Comparison of ENCODE assay signal across 8 mouse cellular contexts in genomic region chr14:108913714-108914263, GRCm38 (mm10). TPM values are rescaled to one million over a fixed set of nuclear protein-coding genes. Genes with fewer than 3 reads are reported as not detected.
DNase-seq lines count a peak whose midpoint lies in the region; ATAC-seq lines count a peak whose summit lies in the region.

Gene Slitrk1 (minus strand): TSS chr14:108914158.

- no peaks in the 10 kb centered on the region for H3K36me3 ChIP-seq in limb, embryonic 11.5 days (ENCODE audit: control insufficient read depth, insufficient read depth, low read length)
- H3K36me3 ChIP-seq in neural tube, embryonic 13.5 days = no peaks in the 10 kb centered on the region

- under 1% methylated on average over 23 of the region's 25 CpGs for WGBS in limb, embryonic 11.5 days
- under 1% methylated on average over 24 of the region's 25 CpGs for WGBS in neural tube, embryonic 13.5 days

- peak within 1 kb of the TSS; percentile 45 for H3K4me2 ChIP-seq in limb, embryonic 11.5 days (ENCODE audit: low read depth, severe bottlenecking)
- peak within 1 kb of the TSS; percentile 92 for H3K4me2 ChIP-seq in neural tube, embryonic 13.5 days

- H3K4me3 ChIP-seq in limb, embryonic 11.5 days (ENCODE audit: low read depth, low read length) = peak within 1 kb of the TSS; percentile 19
- peak within 1 kb of the TSS; percentile 72 for H3K4me3 ChIP-seq in neural tube, embryonic 13.5 days

- no peaks in the 10 kb centered on the region for H3K9me3 ChIP-seq in limb, embryonic 11.5 days (ENCODE audit: control insufficient read depth, low read length)
- no peaks in the 10 kb centered on the region for H3K9me3 ChIP-seq in neural tube, embryonic 13.5 days

- DNase-seq in adrenal gland, postnatal 14 days = peak; percentile 53
- DNase-seq in adrenal gland, adult 2 months = no peak
- peak; percentile 68 to 73 for DNase-seq in cerebellum, postnatal 36 days
- DNase-seq in frontal cortex, postnatal 14 days (ENCODE audit: low spot score in 2 of 2) = peak; percentile 53 to 55
- peak; percentile 11 for DNase-seq in kidney, adult 9 months
- peak; percentile 89 for DNase-seq in limb, embryonic 11.5 days (ENCODE audit: low spot score)
- no peak for DNase-seq in thymus, adult 18-20 months

- peak; percentile 70; the same call in 1 of the 2 replicates for ATAC-seq in limb, embryonic 11.5 days (ENCODE audit: insufficient number of reproducible peaks, low FRiP score, low TSS enrichment, low read depth)
- ATAC-seq in neural tube, embryonic 13.5 days (ENCODE audit: low read depth) = peak; percentile 82

- no peaks in the 10 kb centered on the region; the same call in 1 of the 2 replicates for H3K4me1 ChIP-seq in limb, embryonic 11.5 days (ENCODE audit: control insufficient read depth, insufficient read depth, low read length)
- peaks cover 31% of the 10 kb centered on the region for H3K4me1 ChIP-seq in neural tube, embryonic 13.5 days (replicated peaks)

- H3K27me3 ChIP-seq in limb, embryonic 11.5 days (ENCODE audit: control insufficient read depth, insufficient read depth, low read length) = peaks cover 34% of the 10 kb centered on the region
- H3K27me3 ChIP-seq in neural tube, embryonic 13.5 days = no peaks in the 10 kb centered on the region

- no peak within 1 kb of the TSS for H3K27ac ChIP-seq in limb, embryonic 11.5 days (replicated peaks; ENCODE audit: low read depth, low read length)
- H3K27ac ChIP-seq in neural tube, embryonic 13.5 days (replicated peaks) = peak within 1 kb of the TSS; percentile 96

- no peak within 1 kb of the TSS for H3K9ac ChIP-seq in limb, embryonic 11.5 days (ENCODE audit: low read length)
- peak within 1 kb of the TSS; percentile 95 for H3K9ac ChIP-seq in neural tube, embryonic 13.5 days

RNA-seq across cellular contexts. Expression of gene Slitrk1, which starts in this region (rescaled TPM):
- total RNA-seq in adrenal gland, postnatal 14 days (2021) = 1.0 and 1.5 TPM in 2 replicates
- 1 to 10 TPM in 1 of 2 experiments, under 1 TPM in 1; 0.69 to 1.3 TPM for total RNA-seq in adrenal gland, adult 2 months (2021)
- 0.04 and 0.06 TPM in 2 replicates for polyA plus RNA-seq in adrenal gland, adult 2 months (2012; rRNA removed)
- polyA plus RNA-seq in limb, embryonic 11.5 days (2014; fragmentation: Nextera tagmentation; extraction: Ambion mirVana) = 0.44 and 0.54 TPM in 2 replicates
- polyA plus RNA-seq in neural tube, embryonic 13.5 days (2015; fragmentation: Nextera tagmentation; extraction: Ambion mirVana) = 38.6 and 39.3 TPM in 2 replicates

Comparison
In these comparisons a context has a peak if more than half of its experiments do, and no peak if none do; other contexts are left out.
1. RNA of gene Slitrk1 (polyA plus RNA-seq): 38.6 to 39.3 TPM in neural tube, embryonic 13.5 days; 0.44 to 0.54 TPM in limb, embryonic 11.5 days and 0.04 to 0.06 TPM in adrenal gland, adult 2 months; every median in the first group is over 10 times any median in the second.
2. DNase-seq: peak in adrenal gland, postnatal 14 days (single experiment), cerebellum, postnatal 36 days (2 of 2), frontal cortex, postnatal 14 days (2 of 2) and kidney, adult 9 months (single experiment); none in adrenal gland, adult 2 months (single experiment) and thymus, adult 18-20 months (0 of 2).
3. Peak in DNase-seq, ATAC-seq, H3K4me3 ChIP-seq and H3K4me2 ChIP-seq in limb, embryonic 11.5 days; RNA of the gene not detected or under 1 TPM.